Mouse (Mus musculus) megakaryocyte, embryonic 14.5 days (primary cell): ENCODE data around the gene C1s1.

Source experiments
- FLI1 ChIP-seq: IDR thresholded peaks from 2 replicates; pipeline ENCODE4 v1.6.1; 2012; ENCODE audit warnings: low read length, inconsistent platforms, mixed read lengths
- GATA1 ChIP-seq: IDR thresholded peaks from 3 replicates; pipeline ENCODE4 v1.6.1; 2012; ENCODE audit warnings: mixed read lengths, low read length, inconsistent platforms, borderline replicate concordance

GRCm38 (mm10) chr6:124544466-124544865 lies 2.3 kb upstream of the C1s1 start:
- TF ChIP-seq GATA1 (no peak), FLI1 (no peak)
